Mouse (Mus musculus) stomach, embryonic 16.5 days (tissue): ENCODE results near the gene Btbd18. TPM values are rescaled to one million over a fixed set of nuclear protein-coding genes. Genes with fewer than 3 reads are reported as not detected.
A peak's percentile ranks its signal among the peaks of the same experiment; 100 is the strongest.

Experiments used
- ATAC-seq: fragments of 200-750 bp; cut with Nextera tagmentation; 2 replicates; pipeline ENCODE4 v1.8.0; 2017; ENCODE audit warnings: moderate number of reproducible peaks, moderate TSS enrichment; ENCODE audit not compliant: insufficient read depth, low FRiP score
- H3K27ac ChIP-seq: fragments of 300-500 bp; sonication (generic); 2 replicates; pipeline ENCODE4 v1.5.1; 2014; ENCODE audit warnings: low read length
- H3K27me3 ChIP-seq: fragments of 300-500 bp; sonication (generic); 2 replicates; pipeline ENCODE4 v1.6.1; 2014; ENCODE audit warnings: low read length, control low read depth, mixed read lengths; ENCODE audit not compliant: control insufficient read depth, insufficient read depth
- H3K36me3 ChIP-seq: fragments of 300-500 bp; sonication (generic); 2 replicates; pipeline ENCODE4 v1.6.1; 2014; ENCODE audit warnings: low read length; ENCODE audit not compliant: control insufficient read depth, insufficient read depth
- H3K4me1 ChIP-seq: fragments of 300-500 bp; sonication (generic); 2 replicates; pipeline ENCODE4 v1.6.1; 2014; ENCODE audit warnings: low read length, control low read depth, mixed read lengths; ENCODE audit not compliant: control insufficient read depth, insufficient read depth
- H3K4me2 ChIP-seq: fragments of 300-500 bp; sonication (generic); 2 replicates; pipeline ENCODE4 v1.6.1; 2014; ENCODE audit warnings: low read depth, low read length, mixed read lengths
- H3K4me3 ChIP-seq: fragments of 300-500 bp; sonication (generic); replicated peaks from 2 replicates; pipeline ENCODE4 v1.5.1; 2014; ENCODE audit warnings: mild to moderate bottlenecking, low read length
- H3K9ac ChIP-seq: fragments of 300-500 bp; sonication (generic); 2 replicates; pipeline ENCODE4 v1.6.1; 2014; ENCODE audit warnings: low read length
- H3K9me3 ChIP-seq: fragments of 300-500 bp; sonication (generic); replicated peaks from 2 replicates; pipeline ENCODE4 v1.6.1; 2016; ENCODE audit warnings: low read length, control low read depth; ENCODE audit not compliant: control insufficient read depth
- WGBS: fragments of 180-500 bp; shearing (Covaris S2); extraction: QIAGEN DNeasy Blood & Tissue Kit; methylation state at CpG from one replicate; pipeline ENCODE4 v1.1.7; 2014; 5-methylcytosine and 5-hydroxymethylcytosine counted together
- polyA plus RNA-seq: library from polyadenylated mRNA; unstranded; fragments of >200 nt; fragmentation: Nextera tagmentation; extraction: Ambion mirVana; gene quantifications from 2 replicates; pipeline ENCODE4 v1.2.1, GENCODE M21; 2015

The Btbd18 gene
- polyA plus RNA-seq, 1 experiment from 2014 or later: 0.26 TPM

GRCm38 (mm10) chr2:84705295-84705694 is 46.4 kb downstream of the Btbd18 start:
- ATAC-seq: peak; percentile 64; the same call in 1 of the 2 replicates
- H3K36me3 ChIP-seq: no peaks in the 10 kb centered on the region
- H3K4me3 ChIP-seq: no peak overlapping the region
- no peaks in the 10 kb centered on the region for H3K27me3 ChIP-seq
- H3K9me3 ChIP-seq: no peaks in the 10 kb centered on the region
- H3K27ac ChIP-seq: peak overlapping the region; percentile 86
- 0 out of 2 replicates have a peak, but pooled peaks cover 4% of the 10 kb centered on the region for H3K4me1 ChIP-seq
- H3K9ac ChIP-seq: no peak overlapping the region
- WGBS: 81% methylated on average over 1 of the region's 1 CpGs
- peak overlapping the region; percentile 25; the same call in 1 of the 2 replicates for H3K4me2 ChIP-seq

DNA sequence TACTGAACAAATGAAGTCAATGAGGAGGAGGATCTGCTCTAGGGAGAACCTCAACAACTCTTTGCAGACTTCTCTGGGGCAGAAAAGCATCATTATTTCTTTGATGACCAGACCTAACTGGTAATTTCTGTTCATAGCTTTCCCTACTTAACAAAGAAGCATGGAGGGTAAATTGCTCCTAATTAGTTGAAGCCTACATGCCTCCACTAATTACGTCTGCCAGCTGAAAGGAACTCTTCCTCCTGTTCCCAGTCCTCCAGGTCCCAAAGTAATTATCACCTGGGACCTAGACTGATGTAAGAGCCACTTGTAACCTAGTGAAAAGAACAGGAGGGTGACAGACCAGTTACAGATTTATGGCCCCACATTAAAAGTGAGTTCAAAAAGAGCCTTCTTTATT is 48.6 kb downstream of the Btbd18 start:
- H3K9me3 ChIP-seq: no peaks in the 10 kb centered on the region
- no peak overlapping the region for H3K4me3 ChIP-seq
- H3K9ac ChIP-seq: no peak overlapping the region
- H3K4me1 ChIP-seq: peaks cover 9% of the 10 kb centered on the region; the same call in 1 of the 2 replicates
- no peaks in the 10 kb centered on the region for H3K36me3 ChIP-seq
- WGBS: 84% methylated on average over 1 of the region's 1 CpGs
- no peak for ATAC-seq
- no peak overlapping the region for H3K27ac ChIP-seq
- H3K4me2 ChIP-seq: no peak overlapping the region
- H3K27me3 ChIP-seq: no peaks in the 10 kb centered on the region

- no peak overlapping the region for H3K27ac ChIP-seq
These were observed 53.0 kb downstream of the Btbd18 start for GRCm38 (mm10) chr2:84711898-84712297.

DNA sequence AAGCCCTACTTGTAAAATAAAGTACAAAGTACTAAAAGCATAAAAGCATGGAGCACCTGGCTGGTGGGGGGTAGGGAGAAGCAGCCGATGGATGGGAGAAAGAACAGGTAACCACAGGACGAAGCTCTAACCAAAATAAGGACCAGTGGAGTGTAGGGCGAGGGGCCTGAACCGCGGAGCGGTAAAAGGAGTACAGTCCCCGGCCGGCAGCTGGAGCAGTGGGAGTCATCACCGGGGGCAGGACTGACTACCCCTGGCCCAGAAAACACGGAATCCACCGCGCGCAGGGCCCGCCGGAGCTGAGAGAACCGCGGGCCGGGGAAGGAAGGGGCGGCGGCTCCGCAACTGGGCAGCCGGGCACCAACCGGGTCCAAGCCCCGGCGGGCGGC is 55.5 kb downstream of the Btbd18 start:
- peak overlapping the region; percentile 64 for H3K4me3 ChIP-seq
- H3K36me3 ChIP-seq: no peaks in the 10 kb centered on the region
- H3K4me1 ChIP-seq: peaks cover 14% of the 10 kb centered on the region
- WGBS: under 1% methylated on average over 26 of the region's 26 CpGs
- no peaks in the 10 kb centered on the region for H3K27me3 ChIP-seq
- peak; percentile 0; the same call in 1 of the 2 replicates for ATAC-seq
- H3K9me3 ChIP-seq: no peaks in the 10 kb centered on the region
- H3K27ac ChIP-seq: peak overlapping the region; percentile 96
- peak overlapping the region; percentile 85 for H3K4me2 ChIP-seq
- peak overlapping the region; percentile 80 for H3K9ac ChIP-seq

More at GRCm38 (mm10) chr2:84711898-84712297, 53.0 kb downstream of the Btbd18 start:
- Histone ChIP-seq H3K27me3 (no peaks in the 10 kb centered on the region), H3K4me3 (no peak overlapping the region), H3K9ac (no peak overlapping the region), H3K4me2 (no peak overlapping the region), H3K9me3 (no peaks in the 10 kb centered on the region), H3K36me3 (no peaks in the 10 kb centered on the region), H3K4me1 (peaks cover 18% of the 10 kb centered on the region)
- ATAC-seq: no peak
- 89% methylated on average over 2 of the region's 2 CpGs for WGBS

- WGBS: under 1% methylated on average over 102 of the region's 107 CpGs
- H3K27me3 ChIP-seq: no peaks in the 10 kb centered on the region
- ATAC-seq: peak; percentile 95
- no peaks in the 10 kb centered on the region for H3K36me3 ChIP-seq
- no peaks in the 10 kb centered on the region for H3K9me3 ChIP-seq
- H3K4me2 ChIP-seq: peak within 1 kb of the TSS; percentile 85
- peak within 1 kb of the TSS; percentile 80 for H3K9ac ChIP-seq
- H3K4me1 ChIP-seq: peaks cover 14% of the 10 kb centered on the region
- H3K27ac ChIP-seq: peak within 1 kb of the TSS; percentile 96
- peak within 1 kb of the TSS; percentile 64 for H3K4me3 ChIP-seq
These were observed 56.1 kb downstream of the Btbd18 start, which contains the start of gene Zdhhc5 for GRCm38 (mm10) chr2:84714811-84715561. TSS of gene Zdhhc5 (minus strand) at chr2:84715180.

- Histone ChIP-seq H3K4me1 (peaks cover 14% of the 10 kb centered on the region), H3K27ac (peak overlapping the region; percentile 96), H3K9ac (peak overlapping the region; percentile 77), H3K27me3 (no peaks in the 10 kb centered on the region), H3K36me3 (no peaks in the 10 kb centered on the region), H3K4me2 (peak overlapping the region; percentile 79), H3K4me3 (peak overlapping the region; percentile 64), H3K9me3 (no peaks in the 10 kb centered on the region)
- WGBS: under 1% methylated on average over 33 of the region's 33 CpGs
- ATAC-seq: peak; percentile 95
These were observed 56.9 kb downstream of the Btbd18 start for GRCm38 (mm10) chr2:84715562-84716361.

DNA sequence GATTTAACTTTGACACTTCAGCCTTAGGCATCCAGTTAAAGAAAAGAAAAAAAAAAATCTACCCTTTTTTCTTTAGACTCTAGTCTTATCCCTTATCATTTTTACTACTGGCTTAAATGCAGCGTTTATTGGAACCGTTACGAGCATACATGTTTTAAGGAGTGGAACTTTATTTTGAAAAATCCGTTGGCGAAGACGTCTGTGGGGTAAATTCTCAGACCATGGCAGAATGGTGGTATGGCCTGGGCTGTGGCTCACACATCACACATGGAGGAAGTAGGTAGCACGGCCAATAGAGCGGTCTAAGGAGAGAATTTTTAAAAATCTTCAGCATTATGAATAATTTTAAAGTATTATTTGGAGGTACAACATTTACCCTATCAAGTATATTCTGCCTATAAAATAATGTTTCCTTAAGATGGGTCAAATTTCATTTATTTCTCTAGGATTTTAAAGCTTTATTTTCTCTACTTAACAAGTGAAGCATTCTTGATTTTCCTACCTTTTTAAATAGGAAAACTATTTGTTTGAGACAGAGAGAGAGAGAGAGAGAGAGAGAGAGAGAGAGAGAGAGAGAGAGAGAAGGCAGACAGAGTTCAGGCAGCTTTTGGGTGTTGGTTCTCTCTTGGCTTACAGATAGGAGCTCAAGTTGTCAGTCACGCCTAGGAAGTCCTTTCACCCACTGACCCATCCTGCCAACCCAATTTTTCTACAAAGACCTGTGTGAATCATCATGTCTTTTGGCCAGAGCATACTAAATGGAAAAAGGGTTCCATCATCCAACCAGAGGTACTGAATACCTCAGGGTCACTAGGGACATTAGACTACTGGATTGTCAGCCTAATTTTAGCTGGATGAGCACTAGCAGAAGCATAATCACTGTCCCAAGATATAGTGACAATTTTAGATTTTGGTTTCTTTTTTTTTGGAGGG is 57.8 kb downstream of the Btbd18 start:
- H3K4me1 ChIP-seq: peaks cover 14% of the 10 kb centered on the region
- H3K9me3 ChIP-seq: no peaks in the 10 kb centered on the region
- H3K9ac ChIP-seq: peak overlapping the region; percentile 77
- no peaks in the 10 kb centered on the region for H3K36me3 ChIP-seq
- peak overlapping the region; percentile 90 for H3K27ac ChIP-seq
- WGBS: 29% methylated on average over 9 of the region's 9 CpGs
- H3K4me3 ChIP-seq: peak overlapping the region; percentile 64
- peak overlapping the region; percentile 79 for H3K4me2 ChIP-seq
- no peak for ATAC-seq
- H3K27me3 ChIP-seq: no peaks in the 10 kb centered on the region

DNA sequence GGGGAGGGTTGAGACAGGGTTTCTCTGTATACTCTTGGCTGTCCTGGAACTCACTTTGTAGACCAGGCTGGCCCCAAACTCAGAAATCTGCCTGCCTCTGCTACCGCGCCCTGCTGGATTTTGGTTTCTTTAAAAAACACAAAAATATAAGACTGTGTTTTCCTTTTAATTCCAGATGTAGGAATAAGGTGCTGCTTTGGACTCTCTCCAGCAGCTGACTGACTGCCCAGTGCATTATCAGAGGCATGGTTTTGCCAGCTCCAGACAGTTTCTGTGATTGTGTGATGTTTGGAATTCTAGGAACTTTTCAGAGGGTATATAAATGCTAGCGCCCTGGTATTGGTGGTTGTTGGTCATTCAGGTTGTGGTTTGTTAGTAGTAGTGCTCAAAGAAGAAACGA is 58.5 kb downstream of the Btbd18 start:
- no peaks in the 10 kb centered on the region for H3K9me3 ChIP-seq
- ATAC-seq: no peak
- peaks cover 11% of the 10 kb centered on the region for H3K4me1 ChIP-seq
- no peak overlapping the region for H3K9ac ChIP-seq
- 99% methylated on average over 4 of the region's 4 CpGs for WGBS
- no peak overlapping the region for H3K4me3 ChIP-seq
- H3K27me3 ChIP-seq: no peaks in the 10 kb centered on the region
- H3K27ac ChIP-seq: no peak overlapping the region
- H3K36me3 ChIP-seq: no peaks in the 10 kb centered on the region
- H3K4me2 ChIP-seq: no peak overlapping the region
